Mouse (Mus musculus): Measurements from ENCODE around the gene Taf1.

- no peak for TF ChIP-seq POLR2A (IDR thresholded peaks at IDR 0.05; ENCODE audit: control insufficient read depth, extremely low read depth, insufficient read depth, low read length, poor library complexity)
- no peak for TF ChIP-seq CTCF (IDR thresholded peaks at IDR 0.05; ENCODE audit: borderline replicate concordance, control insufficient read depth, extremely low read depth, insufficient read depth, low read length, poor library complexity)
These were observed 109.6 kb downstream of the Taf1 start for GRCm38 (mm10) chrX:101642091-101642490.

Data from thymus, adult 2 months (tissue).